Mouse (Mus musculus) ES-E14 (cell line): ENCODE measurements around the gene Nos1.

Experiments
- CHD2 ChIP-seq: IDR thresholded peaks from 2 replicates; pipeline ENCODE4 v1.6.1; 2014; ENCODE audit warnings: mild to moderate bottlenecking, low read depth, low read length, inconsistent platforms
- HCFC1 ChIP-seq: IDR thresholded peaks from 2 replicates; pipeline ENCODE4 v1.6.1; 2012; ENCODE audit warnings: low read length, inconsistent platforms, borderline replicate concordance; ENCODE audit not compliant: insufficient read depth
- ZC3H11A ChIP-seq: IDR thresholded peaks from 2 replicates; pipeline ENCODE4 v1.6.1; 2012; ENCODE audit warnings: low read depth, mild to moderate bottlenecking, inconsistent platforms, low read length, borderline replicate concordance
- ZNF384 ChIP-seq: IDR thresholded peaks from 2 replicates; pipeline ENCODE4 v1.6.1; 2012; ENCODE audit warnings: low read depth, low read length, inconsistent platforms

- TF ChIP-seq HCFC1 = no peak
- TF ChIP-seq CHD2 = no peak
- TF ChIP-seq ZC3H11A = no peak
- no peak for TF ChIP-seq ZNF384
Observed at GRCm38 (mm10) chr5:117995372-117995901, 214.6 kb downstream of the Nos1 start.
